Mouse (Mus musculus) cerebellum, postnatal 14 days (tissue): ENCODE results near the gene Ctse.

ENCODE experiments used
- DNase-seq, 2 experiments: peaks; one replicate each; pipeline ENCODE4 v3.0.0; 2021; ENCODE audit warnings: mixed read lengths in 2 of 2

Gene Ctse

DNA sequence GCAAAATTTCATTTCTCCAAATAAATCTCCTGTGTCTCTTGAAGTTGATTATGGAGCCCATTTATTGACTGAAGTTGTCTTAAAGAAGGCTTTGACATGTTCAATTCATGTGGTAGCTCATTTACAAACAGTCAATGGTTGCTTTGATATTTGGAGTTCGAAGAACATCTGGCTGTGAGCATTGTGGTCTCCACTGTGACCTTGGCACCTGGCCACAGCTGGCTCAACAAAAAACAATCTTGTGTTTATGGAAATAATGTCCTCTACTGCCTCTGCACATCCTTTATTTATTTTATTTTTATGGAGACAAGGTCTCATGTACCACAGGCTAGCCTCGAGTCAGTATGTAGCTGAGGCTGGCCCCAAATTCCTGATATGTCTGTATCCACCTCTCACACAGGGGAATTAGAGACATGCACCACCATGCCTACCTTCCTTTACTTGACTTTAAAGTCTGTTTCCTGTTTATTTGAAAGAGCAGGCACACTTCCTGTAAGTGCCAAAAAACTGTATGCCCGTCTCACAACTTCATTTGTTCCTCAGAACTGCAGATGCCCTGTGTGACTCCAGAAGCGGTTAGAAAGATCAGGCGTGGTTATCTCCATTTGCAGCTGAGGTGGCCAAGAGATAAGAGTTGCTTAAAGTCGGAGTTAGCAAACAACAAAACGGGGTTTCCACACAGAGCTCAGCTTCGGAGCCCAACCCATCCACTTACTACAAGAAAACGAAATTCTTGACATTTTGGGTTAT lies at the start of gene Ctse:
Ctse (plus strand) TSS at position 516 of the 750 bp plus-strand sequence.
- no peak for DNase-seq

DNA sequence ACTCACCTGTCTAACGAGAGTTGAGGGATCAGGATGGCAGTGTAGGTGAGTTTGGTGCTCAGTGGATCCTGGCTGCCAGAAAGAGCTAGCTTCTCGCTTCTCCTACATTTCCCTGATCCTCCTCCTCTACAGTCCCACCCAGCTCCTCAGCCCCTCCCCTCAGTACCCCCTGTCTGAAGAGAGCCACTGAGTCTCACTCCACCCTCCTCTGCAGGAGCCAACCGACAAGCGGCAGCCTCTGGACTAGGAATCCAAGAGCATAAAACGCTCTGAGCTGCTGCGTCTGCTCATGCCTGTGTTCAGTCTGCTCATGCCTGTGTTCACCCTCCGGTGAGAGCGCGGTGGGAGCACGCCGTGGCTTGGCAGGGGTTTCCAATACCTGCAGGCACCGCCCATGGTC lies 39.2 kb upstream of the Ctse start, which contains the start of gene Avpr1b:
Avpr1b (plus strand) TSS at position 335 of the 400 bp plus-strand sequence.
- no peak for DNase-seq

DNA sequence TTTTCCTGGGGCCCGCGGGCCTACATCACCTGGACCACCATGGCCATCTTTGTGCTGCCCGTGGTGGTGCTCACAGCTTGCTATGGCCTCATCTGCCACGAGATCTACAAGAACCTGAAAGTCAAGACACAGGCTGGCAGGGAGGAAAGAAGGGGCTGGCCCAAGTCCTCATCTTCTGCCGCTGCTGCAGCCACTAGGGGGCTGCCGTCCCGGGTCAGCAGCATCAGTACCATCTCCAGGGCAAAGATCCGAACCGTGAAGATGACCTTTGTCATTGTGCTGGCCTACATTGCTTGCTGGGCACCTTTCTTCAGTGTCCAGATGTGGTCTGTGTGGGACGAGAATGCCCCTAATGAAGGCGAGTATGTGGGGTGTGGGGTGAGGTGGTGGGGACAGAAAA lies 37.8 kb upstream of the Ctse start:
- no peak for DNase-seq

DNA sequence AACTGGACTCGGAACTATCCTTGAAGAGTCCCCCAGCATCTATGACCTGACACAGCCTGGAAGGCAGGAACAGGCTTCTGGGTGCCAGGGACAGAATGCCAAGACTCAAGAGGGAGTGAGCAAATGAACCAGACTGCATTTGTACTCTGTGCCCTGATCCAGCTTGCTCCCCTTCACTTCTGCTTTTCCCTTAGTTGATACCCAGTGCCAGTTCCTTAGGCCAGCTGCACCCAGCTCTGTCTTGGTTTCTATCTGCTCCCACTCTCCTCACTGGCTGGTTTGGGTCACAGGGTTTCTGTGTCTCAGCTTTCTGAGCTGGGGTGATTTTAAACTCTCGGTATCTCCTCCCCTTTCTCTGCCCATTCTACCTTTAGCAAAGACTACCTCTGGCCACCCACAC lies 31.4 kb upstream of the Ctse start:
- DNase-seq = no peak

DNA sequence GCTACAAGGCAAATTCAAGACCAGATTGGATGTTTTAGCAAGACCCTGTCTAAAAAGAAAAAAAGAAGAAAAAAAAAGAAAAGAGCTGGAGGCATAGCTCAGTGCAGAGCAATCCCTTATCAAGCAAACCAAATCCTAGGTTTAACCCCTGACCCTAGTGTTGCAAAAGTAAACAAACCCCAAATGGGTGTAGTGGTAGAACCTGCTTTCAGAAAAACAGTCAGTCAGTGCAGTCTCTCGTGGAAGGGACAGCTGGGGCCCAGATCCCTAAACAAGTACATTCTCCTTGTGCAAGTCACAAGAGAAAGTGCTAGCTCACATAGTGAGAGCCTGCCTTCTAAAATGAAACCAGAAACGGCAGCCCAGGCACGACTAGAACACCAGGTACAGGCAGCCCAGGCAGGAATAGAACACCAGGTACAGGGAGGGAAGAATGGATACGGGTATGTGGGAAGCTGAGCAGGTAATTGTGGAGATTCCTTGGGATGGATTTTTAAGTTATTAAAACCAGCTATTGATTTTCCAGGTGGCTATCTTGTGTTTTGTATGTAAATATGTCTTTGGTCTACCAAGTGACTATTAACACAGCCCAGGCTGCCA lies 25.4 kb upstream of the Ctse start:
- DNase-seq = peak; percentile 13 to 26

DNA sequence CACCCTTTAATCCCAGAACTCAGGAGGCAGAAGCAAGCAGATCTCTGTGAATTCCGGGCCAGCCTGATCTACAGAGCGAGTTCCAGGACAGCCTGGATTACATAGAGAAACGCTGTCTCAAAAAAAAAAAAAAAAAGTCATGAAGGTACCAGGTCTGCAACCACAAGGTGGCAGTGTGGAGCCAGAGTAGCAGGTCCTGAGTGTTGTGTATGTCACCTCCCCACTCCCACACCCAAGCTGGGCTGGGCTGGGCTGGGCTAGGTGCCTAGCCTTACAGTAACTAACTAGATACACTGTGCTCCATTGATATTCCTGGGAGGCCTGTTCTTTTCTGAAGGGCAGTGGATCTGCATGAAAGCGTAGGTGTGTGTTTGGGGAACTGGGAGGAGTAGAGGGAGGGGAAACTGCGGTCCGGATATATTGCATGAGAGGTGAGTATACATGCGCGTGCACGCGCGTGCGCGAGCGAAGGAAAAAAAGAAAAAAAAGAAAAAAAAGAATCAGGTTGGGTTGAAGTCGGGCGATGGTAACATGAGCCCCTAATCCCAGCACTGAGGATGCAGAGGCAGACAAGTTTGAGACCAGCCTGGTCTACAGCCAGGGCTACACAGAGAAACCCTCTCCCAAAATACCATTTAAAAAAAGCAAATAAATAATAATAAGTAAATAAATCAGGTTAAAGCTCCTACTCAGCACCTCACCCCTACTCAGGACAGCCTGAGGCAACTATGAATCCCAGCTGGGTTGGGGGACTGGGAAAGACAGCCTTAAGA lies 24.6 kb upstream of the Ctse start:
- DNase-seq = peak; percentile 80 to 92

DNA sequence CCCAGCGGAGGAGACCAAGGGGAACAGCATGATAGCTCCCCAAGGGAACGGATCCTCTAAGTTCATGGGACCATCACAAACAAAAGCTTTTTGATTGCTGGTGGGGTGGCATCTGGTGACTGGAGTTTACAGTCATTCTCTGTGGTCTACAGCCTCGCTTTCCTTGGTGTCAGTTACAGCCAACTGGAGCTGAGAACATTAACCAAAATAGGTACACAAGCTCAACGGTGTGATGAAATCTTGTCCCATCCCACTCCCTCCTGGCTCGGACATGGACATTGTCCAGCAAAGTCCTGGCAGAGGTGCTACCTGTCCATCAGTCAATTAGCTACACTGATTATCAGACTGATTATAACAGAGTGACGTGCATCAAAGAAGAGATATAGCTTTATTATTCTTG lies 23.5 kb upstream of the Ctse start:
- no peak for DNase-seq

DNA sequence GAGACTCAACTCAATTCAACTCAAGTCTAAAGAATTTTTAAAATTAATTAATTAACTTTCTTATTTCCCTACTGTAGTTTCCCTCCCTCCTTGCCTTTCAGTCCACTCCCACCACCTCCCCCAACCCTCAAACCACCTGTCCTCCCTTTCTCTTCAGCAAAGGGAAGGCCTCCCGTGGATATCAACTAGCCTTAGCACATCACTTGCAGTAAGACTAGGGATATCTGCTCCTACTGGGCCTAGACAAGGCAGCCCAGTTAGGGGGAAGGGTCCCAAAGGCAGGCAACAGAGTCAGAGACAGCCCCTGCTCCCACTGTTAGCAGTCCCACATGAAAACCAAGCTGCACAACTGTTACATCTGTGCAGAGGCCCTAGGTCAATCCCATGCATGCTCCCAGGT lies 22.0 kb upstream of the Ctse start:
- no peak for DNase-seq

DNA sequence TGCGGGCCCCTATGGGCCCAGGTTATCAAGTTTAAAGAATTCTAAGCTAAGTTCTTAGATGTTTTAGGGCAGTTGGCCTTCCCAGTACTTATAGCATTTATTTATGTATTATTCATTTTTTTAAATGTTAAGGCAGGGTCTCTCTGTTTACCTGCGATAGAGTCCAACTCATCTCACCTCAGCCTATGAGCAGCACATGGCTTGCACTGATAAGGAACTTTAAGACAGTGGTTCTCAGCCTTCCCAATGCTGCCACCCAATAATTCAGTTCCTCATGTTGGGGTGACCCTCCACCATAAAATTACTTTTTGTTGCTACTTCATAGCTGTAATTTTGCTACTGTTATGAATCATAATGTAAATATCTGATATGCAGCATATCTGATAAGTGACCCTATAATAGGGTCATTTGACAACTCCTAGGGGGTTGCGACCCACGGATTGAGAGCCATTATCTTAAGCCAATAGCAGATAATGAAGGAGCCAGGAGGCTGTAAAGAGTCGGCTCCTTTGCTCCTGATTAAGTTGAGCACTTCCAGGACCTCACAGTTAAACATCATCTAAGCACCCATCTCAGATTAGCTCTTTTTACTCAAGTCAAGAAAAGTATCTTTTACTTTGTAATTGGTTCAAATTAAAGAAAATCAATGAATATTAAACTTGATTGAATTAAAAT lies 21.4 kb upstream of the Ctse start:
- DNase-seq = no peak

DNA sequence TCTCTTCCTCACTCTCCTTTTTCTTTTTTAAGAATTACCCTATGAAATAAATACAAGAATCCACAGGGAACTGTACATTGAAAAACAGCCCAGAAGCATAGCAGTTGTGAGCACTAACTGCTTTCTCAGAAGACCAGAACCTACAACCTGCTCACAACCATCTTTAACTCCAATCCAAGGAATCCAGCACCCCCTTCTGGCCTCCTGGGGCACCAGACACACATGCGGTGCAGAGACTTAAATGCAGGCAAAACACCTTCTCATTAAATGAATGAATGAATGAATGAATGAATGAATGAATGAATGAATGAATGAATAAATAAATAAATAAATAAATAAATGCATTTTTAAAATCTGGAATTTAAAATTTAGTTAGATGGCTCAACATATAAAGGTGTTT lies 19.5 kb upstream of the Ctse start:
- no peak for DNase-seq

DNA sequence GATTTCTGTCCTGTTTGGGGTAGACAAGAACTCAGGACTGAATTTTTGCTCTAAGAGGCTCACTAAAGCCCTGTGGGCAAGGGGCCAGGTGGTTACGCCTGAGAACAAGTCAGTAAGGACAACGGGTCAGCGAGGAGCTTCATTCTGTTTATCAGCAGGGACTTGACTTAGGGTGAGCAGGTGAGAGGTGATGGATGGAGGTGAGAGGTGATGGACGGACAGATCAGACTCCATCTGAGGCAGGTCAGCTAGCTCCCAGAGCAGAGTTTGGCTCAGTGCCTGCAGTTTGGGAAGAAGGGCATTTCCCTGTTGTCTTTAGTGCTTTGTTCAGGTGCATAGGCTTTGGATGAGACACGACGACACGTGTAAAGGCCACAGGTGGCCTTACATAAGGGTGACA lies 18.8 kb upstream of the Ctse start:
- DNase-seq = no peak

DNA sequence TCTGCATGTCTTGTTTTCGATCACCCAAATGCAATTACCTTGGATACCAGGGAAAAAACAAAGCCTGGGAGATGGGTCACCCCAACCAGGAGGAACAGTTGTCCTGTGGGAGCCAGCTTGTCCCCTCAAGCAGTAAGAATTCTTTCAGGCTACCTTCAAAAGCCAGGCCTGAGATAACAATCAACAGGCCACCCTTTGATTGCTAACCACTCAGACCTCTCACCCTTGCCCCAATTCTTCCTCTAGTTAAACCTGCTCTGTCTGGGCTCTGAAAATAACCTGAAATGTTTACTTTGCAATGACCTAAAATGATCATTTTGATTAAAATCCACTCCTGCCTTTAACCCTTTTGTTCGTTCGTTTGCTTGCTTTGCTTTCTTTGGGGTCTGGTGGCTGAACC lies 14.5 kb upstream of the Ctse start:
- no peak for DNase-seq

DNA sequence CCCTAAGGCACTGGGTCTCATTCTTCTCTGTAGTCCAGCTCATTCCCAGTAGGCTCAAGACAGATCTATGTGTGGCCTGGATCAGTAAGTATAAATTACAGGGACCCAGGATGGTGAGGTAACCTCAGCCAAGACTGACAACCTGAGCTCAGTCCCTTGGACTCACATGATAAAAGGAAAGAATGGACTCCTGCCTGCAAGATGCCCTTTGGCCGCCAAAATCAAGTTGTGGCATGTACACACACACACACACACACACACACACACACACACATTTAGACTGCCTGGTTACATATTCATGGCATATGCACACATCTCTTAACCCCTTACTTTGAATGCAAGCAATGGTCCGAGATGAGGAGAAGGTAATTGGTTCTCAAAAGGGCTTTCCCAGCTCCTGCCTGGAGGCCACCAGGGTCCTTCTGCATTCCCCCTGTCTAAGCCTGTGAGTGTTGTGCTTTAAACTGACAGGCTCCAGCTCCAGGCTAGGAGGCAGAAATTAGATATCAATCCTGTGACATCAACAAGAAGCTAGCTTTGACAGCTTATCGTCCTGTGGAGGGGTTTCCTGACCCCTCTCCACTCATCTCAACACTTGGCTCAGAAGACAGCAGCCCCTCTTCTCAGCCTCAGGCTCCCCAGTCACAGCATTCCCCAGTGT lies 13.8 kb upstream of the Ctse start:
- no peak for DNase-seq

DNA sequence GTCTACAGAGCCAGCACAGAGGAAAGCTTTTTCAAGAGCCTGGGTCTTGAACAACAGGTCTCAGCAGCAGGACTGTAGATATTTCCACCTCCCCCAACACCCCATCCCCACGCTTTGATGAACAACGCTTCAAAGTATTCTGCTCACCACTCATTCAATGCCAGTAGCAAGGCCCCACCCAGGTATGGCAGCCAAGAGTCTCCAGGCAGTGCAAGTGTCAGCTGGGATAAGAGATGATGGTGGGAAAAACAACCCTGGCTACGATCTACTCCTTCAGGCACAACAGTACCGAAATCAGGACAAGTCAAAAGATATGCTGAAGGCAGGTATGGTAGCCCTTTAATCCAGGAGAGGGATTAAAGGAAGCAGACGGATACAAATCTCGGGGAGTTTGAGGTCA lies 11.9 kb upstream of the Ctse start:
- DNase-seq = no peak

DNA sequence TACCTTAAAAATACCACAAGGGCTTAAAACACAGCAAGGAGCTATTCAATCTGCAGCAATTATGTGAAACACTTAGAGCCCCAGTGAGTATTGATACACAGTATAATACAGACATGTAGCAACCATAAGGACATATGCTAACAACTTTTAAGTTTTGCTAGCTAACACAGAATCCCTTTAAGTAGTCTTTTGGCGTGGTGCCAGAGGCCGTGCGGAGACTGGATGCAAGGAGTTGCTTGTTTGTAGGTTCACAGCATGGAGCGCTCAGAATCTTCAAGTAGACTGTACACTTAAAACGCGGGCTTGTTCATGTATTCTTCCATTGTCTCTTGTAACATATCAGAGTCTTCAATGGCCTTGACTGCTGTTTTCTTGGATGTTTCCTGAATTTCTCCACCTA lies 5.9 kb upstream of the Ctse start:
- peak; percentile 16 to 26 for DNase-seq

DNA sequence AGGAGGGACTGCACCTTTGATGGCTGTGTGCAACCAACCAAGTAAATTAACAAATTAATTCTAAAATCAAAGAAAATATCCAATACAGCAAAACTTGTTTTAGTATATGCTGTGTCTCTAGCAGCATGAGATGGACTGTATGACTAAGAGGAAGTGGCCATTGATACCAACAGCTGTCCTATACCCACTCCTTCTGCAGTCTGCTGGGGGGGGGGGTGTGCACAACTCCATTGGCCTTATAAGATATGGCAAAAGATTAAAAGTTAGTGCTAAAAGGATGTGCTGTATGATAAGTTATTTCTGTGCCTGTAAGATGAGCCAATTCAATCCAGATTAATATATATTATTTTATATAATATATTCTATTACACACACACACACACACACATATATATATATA lies 3.6 kb upstream of the Ctse start:
- DNase-seq = no peak

DNA sequence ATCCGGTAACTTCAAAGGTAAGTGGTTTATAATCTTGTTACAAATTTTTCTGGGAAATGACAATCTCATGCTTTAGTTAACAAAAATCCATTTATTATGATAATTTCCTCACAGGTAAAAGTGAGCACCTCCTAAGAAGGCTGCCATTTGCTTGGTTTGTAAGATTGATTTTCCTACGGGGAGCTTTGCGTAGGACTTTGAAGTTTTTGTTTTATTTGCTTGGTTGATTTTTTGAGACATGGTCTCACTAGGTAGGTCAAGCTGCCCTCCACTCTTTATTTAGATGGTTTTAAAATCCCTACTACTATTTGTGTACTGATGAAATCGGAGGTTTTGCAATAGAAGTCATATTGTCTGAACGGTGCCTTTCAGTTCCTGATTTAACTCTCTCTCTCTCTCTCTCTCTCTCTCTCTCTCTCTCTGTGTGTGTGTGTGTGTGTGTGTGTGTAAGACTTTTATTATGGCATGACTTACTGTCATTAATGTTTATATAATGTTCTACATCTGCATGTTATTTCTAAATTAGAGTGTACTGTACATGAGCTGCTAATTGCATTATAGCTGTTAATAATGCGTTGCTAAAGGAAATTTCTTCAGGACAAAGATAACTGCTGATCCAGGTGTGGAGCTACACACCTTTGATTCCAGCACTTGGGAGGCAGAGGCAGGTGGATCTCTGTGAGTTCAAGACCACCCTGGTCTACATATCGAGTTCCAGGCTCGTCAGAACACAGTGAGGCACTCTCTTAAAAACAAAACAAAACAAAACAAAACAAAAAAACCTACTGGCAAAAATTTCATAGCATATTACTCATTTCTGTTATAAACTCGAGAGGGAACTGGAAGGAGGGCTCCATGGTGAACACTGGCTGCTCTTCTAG lies 675 bp downstream of the Ctse start:
- no peak for DNase-seq

DNA sequence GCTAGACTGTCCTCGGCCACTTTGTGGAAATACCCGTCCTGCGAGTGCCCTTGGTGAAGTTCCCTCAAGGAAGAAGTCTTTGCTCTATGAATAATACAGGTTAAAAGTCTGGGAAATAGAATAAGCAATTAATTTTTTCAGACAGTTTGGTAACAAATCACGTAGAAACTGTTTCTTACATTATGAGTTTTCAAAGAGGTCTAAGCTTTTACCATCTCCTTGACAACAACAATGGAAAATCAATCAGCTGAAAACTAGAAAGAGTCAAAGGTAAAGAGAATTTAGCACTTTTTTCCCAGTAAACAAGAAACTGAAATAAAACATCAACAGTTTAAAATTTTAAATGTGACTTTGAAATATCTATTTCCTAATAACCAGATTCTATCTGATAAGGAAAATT lies 2.0 kb downstream of the Ctse start:
- DNase-seq = no peak

DNA sequence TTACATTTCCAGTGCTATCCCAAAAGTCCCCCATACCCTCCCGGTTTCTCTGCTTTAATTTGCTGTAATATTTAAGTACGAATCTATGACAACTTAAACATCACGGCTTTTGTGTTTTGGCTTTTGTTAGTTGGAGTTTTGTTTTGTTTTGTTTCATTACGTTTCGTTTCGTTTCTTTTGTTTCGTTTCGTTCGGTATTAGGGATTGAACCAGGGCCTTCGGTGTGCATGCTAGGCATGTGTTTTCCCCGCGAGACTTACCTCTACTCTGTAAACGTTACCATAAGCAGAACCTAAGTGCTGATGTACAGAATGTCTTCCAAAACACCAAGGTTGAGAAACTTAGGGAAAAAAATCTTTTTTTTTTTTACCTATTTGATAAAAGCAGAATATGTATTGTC lies 3.5 kb downstream of the Ctse start:
- no peak for DNase-seq

DNA sequence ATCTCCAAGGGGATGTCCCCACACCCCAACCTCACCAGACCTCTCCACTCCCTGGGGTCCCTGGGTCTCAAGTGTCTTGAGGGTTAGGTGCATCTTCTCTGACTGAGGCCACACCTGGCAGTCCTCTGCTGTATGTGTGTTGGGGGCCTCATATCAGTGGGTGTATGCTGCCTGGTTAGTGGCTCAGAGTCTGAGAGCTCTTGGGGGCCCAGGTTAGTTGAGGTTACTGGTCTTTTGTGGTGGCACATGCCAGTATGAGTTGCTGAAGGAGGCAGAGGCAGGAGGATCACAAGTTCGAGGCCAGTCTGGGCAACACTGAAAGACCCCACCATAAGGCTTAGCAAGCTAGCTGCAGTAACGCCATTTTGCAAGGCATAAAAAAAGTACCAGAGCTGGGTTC lies 4.1 kb downstream of the Ctse start:
- DNase-seq = no peak

DNA sequence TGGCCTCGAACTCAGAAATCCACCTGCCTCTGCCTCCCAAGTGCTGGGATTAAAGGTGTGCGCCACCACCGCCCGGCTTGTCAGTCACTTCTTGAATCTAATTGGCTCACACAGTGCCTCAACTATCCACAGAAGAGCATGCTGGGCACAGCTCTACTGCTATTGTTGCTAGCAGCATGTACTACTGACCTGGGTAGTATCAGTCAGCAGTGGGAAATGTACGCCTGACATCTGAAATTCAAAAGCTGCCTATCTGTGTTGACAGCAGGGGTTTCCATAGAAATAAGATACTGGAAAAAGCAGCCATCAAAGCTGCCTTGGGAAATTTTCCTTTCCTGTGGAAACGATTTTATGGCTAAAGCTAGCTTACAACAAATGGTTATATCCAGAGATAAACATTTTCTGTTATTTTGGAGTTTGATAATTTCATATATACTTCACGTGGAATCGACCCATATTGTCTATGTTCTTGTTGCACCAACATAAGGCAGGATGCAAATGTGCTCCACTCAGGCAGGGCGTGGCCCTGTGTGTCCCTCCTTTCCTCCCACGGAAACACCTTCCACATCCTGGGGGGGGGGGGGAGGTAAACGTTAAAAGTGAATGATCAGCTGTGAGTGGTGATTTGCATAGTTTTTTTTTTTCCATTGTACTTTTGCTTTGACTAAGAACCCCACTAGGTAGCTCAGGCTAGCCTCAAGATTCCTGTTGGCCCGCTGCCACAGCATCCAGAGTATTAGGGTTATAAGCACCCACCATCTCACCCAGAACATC lies 14.8 kb downstream of the Ctse start:
- no peak for DNase-seq
